Mouse (Mus musculus) CH12.LX (cell line): ENCODE data around the gene Pold1.

ENCODE experiments used
- BHLHE40 ChIP-seq: IDR thresholded peaks from 2 replicates; pipeline ENCODE4 v1.6.1; 2011; ENCODE audit warnings: mild to moderate bottlenecking, low read depth, low read length, improper control_type of control experiment
- CTCF ChIP-seq, 2 experiments: IDR thresholded peaks in 1 of 2; conservative IDR thresholded peaks in 1 of 2; 2 replicates each; pipeline ENCODE4 v1.5.1; 2011 to 2012; ENCODE audit warnings: low read depth in 2 of 2, low read length in 2 of 2, improper control_type of control experiment in 1 of 2, inconsistent platforms in 1 of 2, mild to moderate bottlenecking in 1 of 2, moderate library complexity in 1 of 2
- ELF1 ChIP-seq: IDR thresholded peaks from 2 replicates; pipeline ENCODE4 v1.6.1; 2014; ENCODE audit warnings: low read depth, mild to moderate bottlenecking, inconsistent platforms, low read length, improper control_type of control experiment
- ETS1 ChIP-seq: conservative IDR thresholded peaks from 2 replicates; pipeline ENCODE4 v1.6.1; 2012; ENCODE audit warnings: low read depth, mild to moderate bottlenecking, inconsistent platforms, low read length, improper control_type of control experiment, moderate library complexity
- HCFC1 ChIP-seq: IDR thresholded peaks from 2 replicates; pipeline ENCODE4 v1.6.1; 2012; ENCODE audit warnings: low read depth, mild to moderate bottlenecking, inconsistent platforms, low read length, improper control_type of control experiment
- IRF4 ChIP-seq: IDR thresholded peaks from 2 replicates; pipeline ENCODE4 v1.6.1; 2014; ENCODE audit warnings: low read depth, mild to moderate bottlenecking, inconsistent platforms, low read length, improper control_type of control experiment
- MAX ChIP-seq: IDR thresholded peaks from 2 replicates; pipeline ENCODE4 v1.6.1; 2011; ENCODE audit warnings: low read length, improper control_type of control experiment
- PAX5 ChIP-seq: IDR thresholded peaks from 2 replicates; pipeline ENCODE4 v1.6.1; 2012; ENCODE audit warnings: low read length, inconsistent platforms, mixed read lengths
- POLR2A ChIP-seq: IDR thresholded peaks from 2 replicates; pipeline ENCODE4 v1.6.1; 2011; ENCODE audit warnings: low read depth, mild to moderate bottlenecking, improper control_type of control experiment, low read length
- POLR2AphosphoS2 ChIP-seq: IDR thresholded peaks from 2 replicates; pipeline ENCODE4 v1.6.1; 2011; ENCODE audit warnings: low read depth, low read length, improper control_type of control experiment
- SIN3A ChIP-seq: IDR thresholded peaks from 2 replicates; pipeline ENCODE4 v1.6.1; 2012; ENCODE audit warnings: low read length, improper control_type of control experiment, inconsistent platforms
- UBTF ChIP-seq: IDR thresholded peaks from 2 replicates; pipeline ENCODE4 v1.6.1; 2012; ENCODE audit warnings: low read depth, mild to moderate bottlenecking, inconsistent platforms, low read length, improper control_type of control experiment, moderate library complexity
- ZMIZ1 ChIP-seq: IDR thresholded peaks from 2 replicates; pipeline ENCODE4 v1.6.1; 2012; ENCODE audit warnings: low read depth, mild to moderate bottlenecking, inconsistent platforms, low read length, improper control_type of control experiment

DNA sequence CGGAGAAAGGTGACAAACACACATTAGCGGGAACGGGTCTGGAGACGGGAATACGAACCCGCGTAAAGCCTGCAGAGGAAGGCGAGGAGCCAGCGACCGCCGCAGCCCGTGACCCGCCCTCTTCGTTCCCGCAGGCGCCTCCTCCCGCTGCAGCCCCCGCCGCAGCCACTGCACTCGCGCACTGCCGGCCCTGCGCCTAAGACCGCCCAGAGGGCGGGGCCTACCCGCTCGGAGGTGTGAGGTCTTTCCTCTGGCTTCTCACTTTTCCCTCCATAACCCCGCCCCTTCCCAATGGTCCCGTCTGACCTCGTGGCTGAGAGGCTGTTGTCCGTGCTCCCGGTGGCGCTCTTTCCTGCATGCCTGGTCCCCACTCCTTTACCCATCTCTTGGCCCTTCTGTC, 40.5 kb upstream of the Pold1 start:
- TF ChIP-seq SIN3A, result peak; percentile 31; the same call in 1 of the 2 replicates
- TF ChIP-seq IRF4, result peak; percentile 31; the same call in 1 of the 2 replicates
- TF ChIP-seq CTCF (conservative IDR thresholded peaks at IDR 0.05 in 1 of 2, IDR thresholded peaks at IDR 0.05 in 1 of 2; ENCODE audit: low read depth in 2 of 2, low read length in 2 of 2), result no peak
- 0 out of 2 replicates have a peak, but pooled peaks have one; percentile 27 for TF ChIP-seq UBTF
- no peak for TF ChIP-seq ZMIZ1
- 0 out of 2 replicates have a peak, but pooled peaks have one; percentile 41 for TF ChIP-seq POLR2A
- TF ChIP-seq BHLHE40, result 0 out of 2 replicates have a peak, but pooled peaks have one; percentile 19
- no peak for TF ChIP-seq POLR2AphosphoS2
- peak; percentile 77 for TF ChIP-seq MAX
- TF ChIP-seq PAX5, result no peak
- no peak for TF ChIP-seq ETS1
- no peak for TF ChIP-seq HCFC1
- no peak for TF ChIP-seq ELF1
